Mouse (Mus musculus): ENCODE measurements around the gene Ccdc12. TPM values are rescaled to one million over a fixed set of nuclear protein-coding genes. Genes with fewer than 3 reads are reported as not detected.

Ccdc12 gene
- total RNA-seq, 2 experiments from 2014 or later, result 14.0 to 20.8 TPM

- no peak for ATAC-seq (replicated peaks; ENCODE audit: low FRiP score, poor library complexity, severe bottlenecking)
These were observed 76.3 kb downstream of the Ccdc12 start for GRCm38 (mm10) chr9:110732623-110733022.

- no peak for ATAC-seq (replicated peaks; ENCODE audit: low FRiP score, poor library complexity, severe bottlenecking)
These were observed 76.8 kb downstream of the Ccdc12 start for GRCm38 (mm10) chr9:110733102-110733501.

DNA sequence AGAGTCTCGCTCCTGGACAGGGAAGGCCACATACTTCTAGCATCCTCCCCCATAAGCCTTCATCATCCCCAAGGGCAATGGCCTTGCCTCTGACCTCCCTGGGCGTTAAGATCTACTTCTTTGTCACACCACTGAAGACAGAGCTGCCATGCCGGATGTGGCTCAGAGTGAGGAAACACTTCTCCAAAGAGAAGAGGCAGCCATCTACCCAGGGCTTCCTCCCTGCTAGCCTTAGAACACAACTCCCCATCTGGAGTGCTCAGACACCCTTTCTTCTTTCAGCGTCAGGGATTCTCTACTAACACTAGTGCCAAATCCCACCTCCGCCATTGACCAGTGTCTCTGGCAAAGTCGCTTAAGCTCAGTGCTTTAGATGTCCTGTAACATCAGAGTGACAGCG, 77.9 kb downstream of the Ccdc12 start:
- no peak for ATAC-seq (replicated peaks; ENCODE audit: low FRiP score, poor library complexity, severe bottlenecking)

DNA sequence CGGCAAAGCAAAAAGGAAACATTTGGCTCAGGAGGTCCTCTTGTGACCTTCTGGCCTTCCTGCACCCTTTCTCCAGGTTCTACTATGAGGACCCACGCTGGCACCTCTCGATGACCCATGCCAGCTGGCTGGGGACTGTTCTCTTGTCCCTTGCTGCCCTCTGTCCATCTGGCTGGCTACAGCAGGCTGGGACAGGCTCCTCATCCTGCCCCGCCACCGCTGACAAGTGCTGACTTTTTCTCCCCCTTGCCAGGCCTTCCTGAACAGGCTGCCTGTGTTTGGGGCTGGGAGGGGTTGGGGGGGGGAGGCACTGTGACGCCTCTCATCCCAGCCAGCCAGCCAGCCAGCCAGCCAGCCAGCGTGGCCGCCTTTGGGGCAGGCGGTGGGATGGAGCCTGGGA, 80.1 kb downstream of the Ccdc12 start:
- ATAC-seq (replicated peaks; ENCODE audit: low FRiP score, poor library complexity, severe bottlenecking), result no peak

DNA sequence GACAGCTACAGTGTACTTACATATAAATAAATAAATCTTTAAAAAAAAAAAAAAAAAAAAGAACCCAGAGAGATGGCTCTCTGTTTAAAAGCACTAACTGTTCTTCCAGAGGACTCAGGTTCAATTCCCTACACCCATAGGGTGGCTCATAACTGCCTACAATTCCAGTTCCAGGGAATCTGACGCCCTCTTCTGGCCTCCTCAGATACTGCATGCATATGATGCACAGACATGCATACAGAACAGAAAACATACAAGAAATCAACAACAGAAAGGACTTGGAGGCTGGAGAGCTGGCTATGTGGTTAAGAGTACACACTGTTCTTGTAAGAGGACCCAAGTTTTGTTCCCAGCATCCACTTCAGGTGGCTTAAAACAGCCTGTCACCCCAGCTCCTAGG, 81.8 kb downstream of the Ccdc12 start:
- ATAC-seq (replicated peaks; ENCODE audit: low FRiP score, poor library complexity, severe bottlenecking), result no peak

DNA sequence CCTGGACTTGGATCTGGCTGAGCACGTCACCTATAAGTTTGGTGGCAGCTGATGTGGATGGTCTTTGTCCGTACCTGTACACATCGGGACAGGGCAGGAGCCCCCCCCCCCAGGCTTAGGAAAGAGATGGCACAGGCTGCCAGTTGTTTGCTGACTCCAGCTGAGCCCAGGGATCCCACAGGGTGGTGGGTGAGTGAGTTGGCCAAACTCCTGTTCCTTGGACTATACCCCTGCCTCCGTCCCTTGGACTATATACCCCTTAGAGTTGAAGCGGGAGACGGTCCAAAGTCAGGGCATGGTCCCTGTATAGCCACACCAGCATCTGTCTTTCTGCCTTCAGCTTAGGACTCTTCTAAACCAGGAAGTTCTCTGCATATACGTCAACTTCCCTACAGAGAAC, 83.7 kb downstream of the Ccdc12 start:
- ATAC-seq (replicated peaks; ENCODE audit: low FRiP score, poor library complexity, severe bottlenecking), result no peak

- ATAC-seq (replicated peaks; ENCODE audit: low FRiP score, poor library complexity, severe bottlenecking), result no peak
These were observed 85.5 kb downstream of the Ccdc12 start, which contains the start of gene Myl3 for GRCm38 (mm10) chr9:110741711-110742294. Myl3 (plus strand) TSS chr9:110741861.

DNA sequence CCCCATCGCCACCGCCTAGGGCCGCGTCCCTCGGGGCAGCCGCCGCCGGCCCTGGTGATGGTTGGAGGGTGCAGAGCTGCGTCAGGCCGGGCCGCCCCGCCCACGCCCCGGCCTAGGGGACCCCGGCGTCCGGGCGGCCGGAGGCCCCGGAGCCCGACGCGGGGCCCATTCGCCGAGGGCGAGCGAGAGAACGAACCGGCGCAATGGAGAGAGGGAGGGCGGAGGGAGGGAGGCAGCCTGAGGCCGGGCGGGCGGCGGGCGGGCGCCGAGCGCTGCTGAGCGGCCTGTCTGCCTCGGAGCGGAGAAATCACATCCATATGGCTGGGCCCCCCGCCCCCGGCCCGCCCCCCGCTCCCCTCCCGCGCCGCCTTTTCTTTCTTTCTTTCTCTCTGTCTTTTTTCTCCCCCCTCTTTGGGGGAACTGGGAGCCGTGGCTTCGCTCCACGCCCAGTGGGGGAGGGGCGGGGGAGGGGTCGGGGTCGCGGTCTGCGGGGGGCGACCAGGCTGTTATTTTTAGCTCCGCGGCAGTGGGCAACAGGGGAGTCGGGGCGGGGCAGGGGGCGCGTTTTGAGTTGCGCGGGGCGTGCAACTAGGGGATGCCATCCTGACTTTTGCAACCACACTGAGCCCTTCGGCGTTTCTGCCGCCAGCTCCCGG, 86.1 kb downstream of the Ccdc12 start:
- ATAC-seq (replicated peaks; ENCODE audit: low FRiP score, poor library complexity, severe bottlenecking), result no peak

DNA sequence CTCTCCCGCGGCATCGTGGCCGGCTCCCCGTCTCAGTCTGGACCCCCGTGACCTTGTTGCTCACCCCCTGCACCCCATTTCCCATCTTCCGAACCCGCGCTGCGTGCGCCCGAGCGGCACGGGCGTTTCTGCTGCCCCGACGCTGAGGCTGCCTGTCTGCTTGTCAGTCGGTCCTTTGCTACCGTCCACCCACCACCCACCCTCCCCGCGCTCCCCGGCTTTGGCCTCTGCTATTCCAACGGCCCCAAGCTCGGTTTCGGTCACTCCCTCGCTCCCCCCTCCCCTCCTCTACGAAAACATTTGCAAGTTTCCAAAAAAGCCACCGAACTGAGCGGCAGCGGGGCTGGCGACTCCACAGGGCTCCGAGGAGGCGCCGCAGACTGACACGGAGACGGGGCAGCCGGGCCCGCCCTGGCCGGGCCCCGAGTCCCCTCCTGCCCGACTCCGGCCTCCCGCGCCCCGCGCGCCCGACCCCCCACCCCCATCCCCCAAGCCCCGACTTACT, 86.7 kb downstream of the Ccdc12 start:
- ATAC-seq (replicated peaks; ENCODE audit: low FRiP score, poor library complexity, severe bottlenecking), result no peak

DNA sequence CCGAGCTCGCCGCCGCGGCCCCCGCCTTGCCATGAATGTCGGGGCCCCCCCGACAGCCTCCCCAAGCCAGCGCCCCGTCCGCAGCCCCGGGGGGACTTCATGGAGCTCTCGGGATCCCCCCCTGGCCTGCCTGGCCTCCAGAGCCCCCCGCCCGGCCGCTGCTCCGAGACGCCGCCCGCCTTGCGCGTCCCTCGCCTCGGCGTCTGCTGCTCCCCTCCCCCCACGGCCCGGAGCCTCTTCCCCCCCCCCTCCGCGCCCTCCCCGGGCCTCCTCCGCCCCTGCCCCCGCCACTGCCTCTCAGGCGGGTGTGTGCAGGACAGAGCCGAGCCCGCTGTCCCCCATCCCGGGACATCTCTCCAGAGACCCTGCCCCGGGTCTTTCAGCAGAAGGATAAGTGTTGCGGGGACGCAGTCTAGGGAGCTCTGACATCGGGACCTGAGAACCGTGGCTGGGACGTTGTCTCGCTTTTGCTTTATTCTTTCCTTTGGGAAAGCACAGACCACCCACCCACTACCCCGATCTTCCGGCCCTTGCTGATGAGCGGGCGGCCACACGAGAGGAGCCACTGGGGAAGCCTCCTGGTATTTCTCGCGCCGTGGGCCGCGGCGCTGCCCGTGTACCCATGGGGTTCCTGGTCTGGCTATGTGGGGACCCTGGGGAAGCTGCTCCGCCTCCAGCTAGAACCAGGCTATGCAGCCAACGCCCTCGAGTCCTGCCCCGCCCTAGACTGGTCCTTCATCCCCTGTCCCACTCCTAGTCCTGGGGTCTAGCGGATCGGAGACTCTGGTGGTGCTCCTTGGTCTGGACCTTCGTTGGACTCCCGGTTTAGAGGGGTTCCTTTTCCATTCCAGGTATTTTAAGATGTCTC, 87.4 kb downstream of the Ccdc12 start:
- no peak for ATAC-seq (replicated peaks; ENCODE audit: low FRiP score, poor library complexity, severe bottlenecking)

GRCm38 (mm10) chr9:110745752-110746151, 89.4 kb downstream of the Ccdc12 start:
- no peak for ATAC-seq (replicated peaks; ENCODE audit: low FRiP score, poor library complexity, severe bottlenecking)

- no peak for ATAC-seq (replicated peaks; ENCODE audit: low FRiP score, poor library complexity, severe bottlenecking)
These were observed 89.9 kb downstream of the Ccdc12 start for GRCm38 (mm10) chr9:110746238-110746637.

DNA sequence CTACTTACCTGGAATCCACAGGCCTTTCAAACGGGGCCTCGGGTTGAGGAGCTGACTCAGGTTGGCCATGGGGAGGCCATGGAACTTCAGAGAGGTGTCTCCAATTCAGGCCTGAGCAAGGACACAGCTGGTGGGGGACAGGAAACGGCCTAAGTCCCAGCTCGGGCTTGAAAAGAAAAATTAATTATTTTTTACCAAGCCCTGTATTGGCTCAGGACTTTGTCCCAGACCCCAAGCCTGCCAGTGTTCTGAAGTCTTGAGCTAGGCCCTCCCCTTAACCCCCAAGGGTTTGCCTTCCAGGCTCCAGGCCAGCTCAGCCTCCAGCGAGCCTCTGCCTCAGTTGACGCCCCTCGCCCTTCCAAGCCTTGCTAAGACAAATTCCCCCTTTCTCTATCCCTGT, 90.7 kb downstream of the Ccdc12 start, which contains the start of gene Pth1r:
Gene Pth1r, minus strand, starts transcription at position 185 of the 400 bp plus-strand sequence.
- no peak for ATAC-seq (replicated peaks; ENCODE audit: low FRiP score, poor library complexity, severe bottlenecking)

GRCm38 (mm10) chr9:110748451-110748850, 92.1 kb downstream of the Ccdc12 start:
- no peak for ATAC-seq (replicated peaks; ENCODE audit: low FRiP score, poor library complexity, severe bottlenecking)

DNA sequence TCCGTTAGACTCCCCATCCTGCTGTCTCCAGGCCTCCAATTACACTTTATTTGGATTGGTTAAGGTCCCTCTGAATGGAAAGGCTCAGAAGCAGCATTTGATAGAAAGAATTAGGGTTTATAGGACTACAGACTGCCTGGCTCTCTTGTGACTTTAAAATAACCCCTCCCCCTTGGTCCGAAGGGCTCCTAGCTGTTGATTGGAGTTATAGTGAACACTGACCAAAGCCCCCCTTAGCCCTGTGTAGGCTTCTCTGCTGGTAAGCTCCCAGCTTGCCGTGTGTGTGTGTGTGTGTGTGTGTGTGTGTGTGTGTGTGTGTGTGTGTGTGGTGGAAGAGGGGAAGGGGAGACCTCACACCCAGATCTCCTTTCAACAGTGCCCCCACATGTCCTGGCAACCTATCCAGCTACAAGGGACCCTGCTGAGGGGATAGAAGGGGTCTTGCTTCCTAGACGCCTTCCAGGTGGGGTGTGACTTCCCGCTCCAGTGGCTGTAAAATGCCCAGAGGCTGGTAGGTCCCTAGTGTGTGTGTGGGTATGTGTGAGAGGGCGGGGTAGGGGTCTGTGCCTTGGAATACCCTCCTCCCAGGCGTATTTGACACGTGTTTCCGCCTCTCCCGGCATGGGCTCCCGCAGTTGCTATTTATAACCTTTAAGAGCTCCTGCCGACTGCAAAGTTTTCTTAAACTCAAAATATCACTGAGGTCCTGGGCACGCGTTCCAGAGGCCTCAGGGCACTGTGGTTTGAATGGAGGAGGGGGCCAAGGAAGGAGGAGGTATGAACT, 94.3 kb downstream of the Ccdc12 start:
- no peak for ATAC-seq (replicated peaks; ENCODE audit: low FRiP score, poor library complexity, severe bottlenecking)

DNA sequence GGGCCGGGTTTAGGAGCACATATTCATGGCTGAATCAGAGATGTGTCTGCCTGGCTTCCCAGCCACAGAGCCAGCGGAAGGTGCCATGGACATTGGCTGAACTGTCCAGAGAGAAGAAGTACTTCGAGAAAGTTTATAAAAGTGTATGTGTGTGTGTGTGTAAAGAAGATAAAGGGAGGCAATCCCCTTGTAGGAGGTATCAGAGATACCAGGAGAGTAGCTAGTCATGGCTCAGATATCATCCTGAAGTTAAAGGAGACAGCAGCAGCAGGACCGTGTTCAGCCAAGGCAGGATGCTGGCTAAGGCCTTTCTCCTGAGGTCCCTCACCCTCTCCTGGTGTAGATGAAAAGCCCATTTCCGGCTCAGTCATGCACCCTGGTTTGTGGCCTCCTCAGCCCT, 95.1 kb downstream of the Ccdc12 start:
- no peak for ATAC-seq (replicated peaks; ENCODE audit: low FRiP score, poor library complexity, severe bottlenecking)

DNA sequence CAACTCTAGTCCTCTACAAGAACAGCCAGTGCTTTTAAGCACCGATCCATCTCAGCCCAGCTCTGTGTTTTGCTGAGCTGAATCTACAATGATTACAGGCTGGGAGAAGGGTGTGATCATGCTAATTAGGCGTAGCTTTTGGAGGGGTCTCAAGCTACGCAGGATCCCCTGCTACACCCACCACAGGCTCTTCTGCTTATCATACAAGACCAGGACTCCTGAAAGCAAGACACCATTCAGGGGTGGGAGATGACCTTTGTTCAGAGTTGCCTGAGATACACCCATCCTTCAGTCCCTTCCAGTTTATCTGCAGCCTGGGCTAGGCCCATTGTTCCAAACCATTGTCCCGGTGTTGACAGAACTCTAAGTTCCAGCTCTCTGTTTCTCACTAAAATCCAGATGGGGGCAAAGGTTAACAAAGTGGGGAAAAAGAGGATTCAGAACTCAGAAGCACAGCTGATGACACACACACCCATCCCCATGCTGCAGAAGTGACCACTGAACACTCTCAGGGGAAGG, 96.7 kb downstream of the Ccdc12 start:
- no peak for ATAC-seq (replicated peaks; ENCODE audit: low FRiP score, poor library complexity, severe bottlenecking)

- no peak for ATAC-seq (replicated peaks; ENCODE audit: low FRiP score, poor library complexity, severe bottlenecking)
These were observed 97.5 kb downstream of the Ccdc12 start for GRCm38 (mm10) chr9:110753773-110754172.

DNA sequence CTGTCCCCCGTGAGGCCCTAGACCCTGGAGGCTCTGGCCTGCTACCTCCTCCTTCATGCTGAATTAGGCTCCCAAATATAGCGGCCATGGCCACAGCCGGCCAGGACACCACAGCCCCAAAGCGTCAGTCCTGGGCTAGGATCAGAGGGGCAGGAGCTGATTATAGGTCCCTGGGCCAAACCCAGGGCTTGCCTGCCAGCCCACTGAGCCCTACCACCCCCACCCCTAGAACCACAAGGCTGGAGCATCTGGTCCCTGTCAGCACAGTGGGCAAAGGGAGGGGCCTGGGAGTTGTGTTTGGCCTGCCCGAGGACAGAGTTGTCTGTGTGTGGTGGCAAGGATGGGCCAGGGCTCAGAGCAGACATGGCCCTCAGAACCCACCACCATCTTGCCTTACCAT, 101.5 kb downstream of the Ccdc12 start:
- no peak for ATAC-seq (replicated peaks; ENCODE audit: low FRiP score, poor library complexity, severe bottlenecking)

DNA sequence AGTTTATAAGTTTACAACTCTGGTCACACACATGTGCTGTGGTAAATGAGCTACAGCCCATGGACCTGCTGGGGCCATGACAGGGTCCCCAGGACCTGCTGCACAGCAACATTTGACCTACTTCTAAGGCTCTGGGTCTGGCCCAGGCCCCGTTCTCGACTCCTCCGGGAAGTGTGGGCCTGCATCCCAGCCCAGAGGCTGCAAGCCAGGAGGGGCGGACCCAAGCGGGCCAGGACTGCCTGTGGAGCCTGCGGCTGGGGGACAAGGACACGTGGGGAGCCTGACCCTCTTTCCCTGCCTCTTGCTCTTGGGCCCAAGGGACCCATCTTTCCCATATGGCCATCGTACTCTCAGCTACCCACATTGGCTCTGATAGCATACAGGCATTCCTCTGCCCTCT, 102.3 kb downstream of the Ccdc12 start:
- ATAC-seq (replicated peaks; ENCODE audit: low FRiP score, poor library complexity, severe bottlenecking), result no peak
